Mouse (Mus musculus) 3134 (cell line): ENCODE data around the gene Cirbp.

Source experiments
- DNase-seq: peaks from one replicate; pipeline ENCODE4 v3.0.0-alpha.2; 2011; ENCODE audit warnings: low spot score; ENCODE audit not compliant: insufficient read length; ENCODE audit errors: extremely low read depth

The Cirbp gene

DNA sequence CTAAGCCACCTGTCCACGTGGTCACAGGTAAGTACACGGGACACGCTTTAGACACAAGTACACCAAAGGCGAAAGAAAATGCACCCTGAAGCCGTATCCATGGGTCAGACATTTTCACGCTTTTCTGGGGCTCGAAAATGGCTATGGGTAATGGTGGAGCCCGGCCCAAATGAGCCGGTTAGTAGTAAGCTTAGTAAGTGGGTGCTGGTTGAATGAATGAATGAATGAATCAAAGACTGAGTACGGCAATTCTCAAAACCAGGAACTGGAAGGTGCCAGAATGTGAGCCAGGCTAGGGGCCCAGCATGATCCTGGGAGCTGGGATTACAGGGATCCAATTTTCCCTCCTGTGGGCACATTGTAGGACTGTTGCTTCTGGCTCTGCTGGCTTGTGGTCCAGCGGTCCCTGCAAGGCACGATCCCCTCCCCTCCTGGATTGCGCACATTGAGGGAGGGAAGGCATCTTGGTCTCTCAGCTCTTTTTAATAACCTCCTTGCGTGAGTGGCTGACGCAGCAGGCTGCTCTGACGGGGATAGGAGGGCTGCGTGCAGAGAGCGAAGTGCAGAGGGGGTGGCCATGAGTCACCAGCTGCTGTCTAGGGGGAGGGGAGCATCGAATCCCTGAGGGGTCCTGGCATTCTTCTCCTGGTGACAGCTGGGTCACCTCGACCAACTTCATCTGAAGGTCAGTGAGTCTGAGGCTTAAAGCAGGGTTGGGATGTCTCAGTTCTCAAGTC lies at the start of gene Cirbp:
Gene Cirbp, plus strand, starts transcription at position 594 of the 737 bp plus-strand sequence.
- DNase-seq, result peak; percentile 79

GRCm38 (mm10) chr10:80116563-80116926 lies 49.2 kb upstream of the Cirbp start:
- DNase-seq, result peak; percentile 57

DNA sequence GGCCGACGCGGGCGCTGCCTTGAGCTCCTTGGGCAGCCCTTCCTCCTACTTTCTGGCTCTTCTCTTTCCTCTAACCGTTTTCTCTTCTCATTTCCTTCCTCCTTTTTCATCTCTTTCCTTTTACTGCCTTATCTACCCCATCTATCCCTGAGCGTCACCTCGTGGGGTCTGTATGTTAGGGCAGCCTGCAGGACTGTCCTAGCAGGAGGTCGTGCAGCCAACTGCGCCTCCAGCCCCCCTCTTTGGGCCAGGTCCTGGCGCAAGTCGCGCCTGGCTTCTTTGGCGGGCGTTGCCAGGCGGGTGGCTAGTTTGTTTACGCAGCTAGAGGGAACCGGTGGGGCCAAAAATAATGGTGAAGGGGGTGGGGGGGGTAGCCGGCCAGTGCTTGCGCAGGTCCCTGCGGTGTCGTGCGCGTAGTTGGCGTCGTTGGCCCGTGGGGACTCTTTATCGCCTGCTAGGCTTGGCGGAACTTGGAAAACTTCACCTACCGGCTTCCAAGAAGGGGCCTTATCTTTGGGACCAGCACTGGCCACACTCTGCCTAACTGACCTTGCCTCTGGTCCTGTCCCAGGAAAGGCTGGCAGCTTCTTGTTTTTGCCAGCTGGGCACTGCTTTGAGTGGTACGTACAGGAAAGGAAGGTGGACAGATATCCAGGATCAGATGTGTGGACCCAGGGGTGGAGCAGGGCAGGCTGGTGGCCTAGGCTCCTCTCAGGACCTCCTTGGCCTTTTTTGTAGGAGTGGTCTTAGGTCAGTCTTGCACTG lies 48.7 kb upstream of the Cirbp start:
- peak; percentile 56 for DNase-seq

DNA sequence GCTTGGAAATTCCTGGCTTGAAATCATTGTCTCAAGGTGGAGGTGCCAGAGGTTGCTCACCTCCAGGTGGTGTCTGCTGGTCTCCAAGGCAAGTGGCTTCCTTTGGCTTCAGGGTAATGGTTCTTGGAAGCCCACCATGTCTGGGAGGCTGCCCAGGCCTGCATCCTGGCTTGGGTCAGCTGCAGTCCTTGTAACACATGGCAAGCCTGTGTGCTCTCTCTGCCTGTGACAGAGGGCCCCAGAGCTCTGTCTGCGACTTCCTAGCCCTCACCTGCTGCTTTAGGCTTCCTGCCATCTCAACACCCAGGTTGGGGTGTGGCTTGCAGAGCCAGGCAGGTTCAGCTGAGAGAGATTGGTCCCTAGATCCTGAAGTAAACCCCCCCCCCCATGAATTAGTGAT lies 48.0 kb upstream of the Cirbp start:
- DNase-seq, result no peak

DNA sequence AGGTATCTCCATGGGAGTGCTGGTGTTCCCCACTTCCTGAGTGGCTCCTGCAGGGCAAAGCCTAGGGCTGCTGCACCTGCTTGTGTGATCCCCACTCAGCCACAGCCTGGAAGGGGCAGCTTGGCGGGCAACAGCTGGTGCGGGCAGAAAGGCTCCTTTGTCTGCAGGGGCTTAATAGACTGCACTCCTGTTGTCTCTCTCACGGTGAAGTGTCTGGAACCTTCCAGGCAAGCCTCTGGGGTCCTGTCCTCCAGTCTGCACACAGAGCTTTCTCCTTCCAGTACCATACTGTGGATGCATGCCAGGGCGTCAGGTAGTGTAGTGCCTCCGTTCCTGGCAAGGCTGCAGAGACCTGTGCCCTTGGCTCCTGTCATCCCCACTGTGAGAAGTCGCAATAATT lies 47.2 kb upstream of the Cirbp start:
- DNase-seq, result no peak

GRCm38 (mm10) chr10:80120146-80120545 lies 45.6 kb upstream of the Cirbp start:
- DNase-seq, result no peak

GRCm38 (mm10) chr10:80121639-80122038 lies 44.1 kb upstream of the Cirbp start:
- DNase-seq, result no peak

GRCm38 (mm10) chr10:80123932-80124562 lies 41.7 kb upstream of the Cirbp start:
- no peak for DNase-seq

DNA sequence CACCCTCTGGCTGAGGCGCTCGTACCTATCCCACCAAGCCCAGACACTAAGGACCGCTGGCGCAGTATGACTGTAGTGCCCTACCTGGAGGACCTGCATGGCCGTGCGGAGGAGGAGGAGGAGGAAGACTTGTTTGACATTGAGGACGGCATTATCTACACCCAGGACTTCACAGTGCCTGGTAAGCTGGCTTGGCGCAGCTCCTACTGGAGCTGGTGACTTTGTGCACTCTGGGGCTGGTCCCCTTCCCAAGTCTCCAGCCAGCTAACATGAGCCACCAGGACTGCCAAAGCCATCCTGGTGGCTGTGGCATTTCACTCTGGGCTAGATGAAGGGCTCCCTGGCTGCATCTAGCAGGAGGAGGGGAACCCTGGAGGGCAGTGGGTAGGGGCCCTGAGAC lies 37.9 kb upstream of the Cirbp start:
- no peak for DNase-seq

- no peak for DNase-seq
Measured at GRCm38 (mm10) chr10:80129846-80130245, 35.9 kb upstream of the Cirbp start.

GRCm38 (mm10) chr10:80130403-80131031 lies 35.3 kb upstream of the Cirbp start:
- no peak for DNase-seq

- no peak for DNase-seq
Measured at GRCm38 (mm10) chr10:80131316-80131951, 34.4 kb upstream of the Cirbp start.

- DNase-seq, result no peak
Measured at GRCm38 (mm10) chr10:80131952-80132350, 33.8 kb upstream of the Cirbp start.

DNA sequence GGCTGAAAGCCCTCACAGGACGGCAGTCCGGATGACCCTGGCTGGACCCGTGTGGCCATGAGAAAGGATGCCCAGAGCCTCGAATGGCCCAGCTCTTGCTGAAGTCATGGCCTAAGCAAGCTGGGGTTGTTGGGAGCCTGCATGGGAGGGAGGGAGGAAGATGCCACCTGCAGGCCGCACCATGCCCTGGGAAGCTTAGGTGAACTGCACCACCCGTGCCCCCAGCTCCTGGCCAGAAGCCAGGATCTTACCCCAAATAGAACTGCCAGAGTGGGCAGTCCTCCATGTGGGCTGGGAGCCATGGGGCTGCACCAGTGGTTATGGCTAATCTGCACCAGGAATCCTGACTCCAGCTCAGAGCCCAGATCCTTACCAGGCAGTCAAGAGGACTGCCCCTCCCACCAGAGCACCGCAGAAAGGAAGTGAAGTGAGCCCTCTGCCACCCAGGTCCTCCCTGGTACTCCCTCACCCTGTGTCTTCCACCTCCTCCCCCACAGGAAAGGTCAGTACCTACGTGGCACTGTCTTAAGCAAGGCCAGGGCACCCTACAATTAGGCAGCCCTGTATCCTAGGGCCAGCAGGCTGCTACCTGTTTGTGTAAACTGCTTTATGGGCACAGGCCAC lies 32.4 kb upstream of the Cirbp start:
- no peak for DNase-seq

DNA sequence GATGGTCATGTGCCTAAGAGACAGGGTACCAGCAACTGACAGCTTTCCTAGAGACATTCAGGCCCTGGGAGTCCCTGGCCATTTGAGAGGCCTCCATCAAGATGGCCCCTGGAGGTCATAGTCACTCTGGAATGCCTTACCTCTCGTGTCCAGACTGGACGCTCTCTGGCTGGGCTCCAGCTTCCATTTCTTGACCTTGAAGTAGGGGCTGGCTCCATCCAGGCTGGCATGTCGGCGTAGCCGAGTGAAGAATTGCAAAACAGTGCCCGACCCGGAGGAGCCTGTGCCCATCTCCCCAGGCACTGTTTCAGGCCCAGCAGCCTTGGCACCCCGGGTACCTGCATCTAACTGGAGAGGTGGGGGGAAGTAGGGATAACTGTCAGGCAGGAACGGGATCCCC lies 31.4 kb upstream of the Cirbp start:
- DNase-seq, result no peak

- no peak for DNase-seq
Measured at GRCm38 (mm10) chr10:80135161-80135560, 30.6 kb upstream of the Cirbp start.

DNA sequence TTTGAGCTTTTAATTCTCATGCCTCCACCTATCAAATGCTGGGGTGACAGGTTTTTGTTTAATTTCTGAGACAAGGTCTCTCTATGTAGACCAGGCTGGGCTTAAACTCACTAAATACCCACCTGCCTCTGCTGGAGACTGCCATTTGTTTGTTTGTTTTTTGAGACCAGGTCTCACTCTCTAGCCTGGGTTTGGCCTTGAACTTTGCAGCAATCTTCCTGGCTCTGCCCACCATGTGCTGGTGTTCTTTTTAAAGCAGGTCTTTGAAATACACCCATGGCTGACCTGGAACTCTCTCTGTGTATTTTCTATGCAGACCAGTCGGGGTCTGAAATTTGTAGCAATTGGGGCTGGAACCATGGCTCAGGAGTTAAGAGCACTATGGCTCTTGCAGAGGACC lies 30.1 kb upstream of the Cirbp start:
- no peak for DNase-seq

GRCm38 (mm10) chr10:80136179-80136951 lies 29.4 kb upstream of the Cirbp start:
- DNase-seq, result no peak

- DNase-seq, result no peak
Measured at GRCm38 (mm10) chr10:80136952-80137625, 28.7 kb upstream of the Cirbp start.
